16 mouse cellular contexts compared by ENCODE assay signal in genomic region chr2:44241657-44242454, GRCm38 (mm10).
DNase-seq lines count a peak whose midpoint lies in the region; ATAC-seq and TF ChIP-seq lines count a peak whose summit lies in the region.
"Had no signal": no experiment of that assay in that cellular context is flagged by ENCODE, and none has a peak within 500 bp of the region (broad histone marks: within the 10 kb centered on the region; RNA-seq: fewer than 3 reads in every experiment).

No protein-coding gene starts in this region.

- DNase-seq in lung, embryonic 14.5 days, result peak; percentile 46
- no peak for DNase-seq in lung, adult 2 months
- DNase-seq in brain, adult 2 months (ENCODE audit: low read depth, low spot score), result peak; percentile 22
- DNase-seq in midbrain, postnatal 0 days (ENCODE audit: low spot score), result peak; percentile 39
- no peak for DNase-seq in adrenal gland, postnatal 4 days (ENCODE audit: low spot score in 2 of 2)
- DNase-seq in cerebellum, adult 9-11 months, result no peak
- DNase-seq in limb, embryonic 10.5 days (ENCODE audit: low spot score), result no peak
- DNase-seq: cerebellum, postnatal 25 days; gastrocnemius, postnatal 25 days; kidney, postnatal 14 days; left cerebral cortex, postnatal 4 days; liver, embryonic 13.5 days; lung, postnatal 14 days had no signal

- ATAC-seq in lung, embryonic 14.5 days (ENCODE audit: insufficient read depth), result no peak
- ATAC-seq in hindbrain, embryonic 15.5 days (ENCODE audit: low FRiP score, low read depth), result no peak
- ATAC-seq in midbrain, postnatal 0 days (ENCODE audit: low FRiP score), result no peak
- ATAC-seq: inflammation-experienced regulatory T-cells, adult 6 months; Patski had no signal

- no peaks in the 10 kb centered on the region for H3K9me3 ChIP-seq in lung, embryonic 14.5 days (ENCODE audit: low read depth, low read length)
- H3K9me3 ChIP-seq in hindbrain, embryonic 15.5 days, result no peaks in the 10 kb centered on the region
- no peaks in the 10 kb centered on the region for H3K9me3 ChIP-seq in midbrain, postnatal 0 days (ENCODE audit: low read length)
- no peaks in the 10 kb centered on the region for H3K9me3 ChIP-seq in limb, embryonic 10.5 days (replicated peaks)
- H3K9me3 ChIP-seq: liver, embryonic 13.5 days had no signal

- TF ChIP-seq POLR2A in lung, adult 2 months (IDR thresholded peaks at IDR 0.05; ENCODE audit: borderline replicate concordance, extremely low read depth, low read depth, low read length), result no peak

- no peak for TF ChIP-seq CTCF in lung, embryonic 14.5 days (IDR thresholded peaks at IDR 0.05; ENCODE audit: low read depth)
- no peak for TF ChIP-seq CTCF in lung, adult 2 months (IDR thresholded peaks at IDR 0.05; ENCODE audit: insufficient read depth, low read length)
- TF ChIP-seq CTCF in midbrain, postnatal 0 days (IDR thresholded peaks at IDR 0.05), result peak; percentile 64

- no peak overlapping the region for H3K4me3 ChIP-seq in lung, embryonic 14.5 days (ENCODE audit: low read depth, low read length)
- H3K4me3 ChIP-seq in lung, adult 2 months (replicated peaks; ENCODE audit: extremely low read depth, low read depth, low read length), result no peak overlapping the region
- H3K4me3 ChIP-seq in hindbrain, embryonic 15.5 days, result no peak overlapping the region
- H3K4me3 ChIP-seq in midbrain, postnatal 0 days (ENCODE audit: low read depth, low read length), result no peak overlapping the region
- no peak overlapping the region for H3K4me3 ChIP-seq in limb, embryonic 10.5 days
- H3K4me3 ChIP-seq: liver, embryonic 13.5 days had no signal

- H3K27ac ChIP-seq in lung, embryonic 14.5 days (ENCODE audit: low read depth), result no peak overlapping the region
- peak overlapping the region; percentile 65; the same call in 1 of the 2 replicates for H3K27ac ChIP-seq in hindbrain, embryonic 15.5 days (replicated peaks)
- H3K27ac ChIP-seq in midbrain, postnatal 0 days (ENCODE audit: low read depth, low read length), result no peak overlapping the region
- no peak overlapping the region for H3K27ac ChIP-seq in limb, embryonic 10.5 days
- H3K27ac ChIP-seq: liver, embryonic 13.5 days had no signal

- H3K4me2 ChIP-seq in lung, embryonic 14.5 days, result no peak overlapping the region
- H3K4me2 ChIP-seq in hindbrain, embryonic 15.5 days, result no peak overlapping the region
- no peak overlapping the region for H3K4me2 ChIP-seq in midbrain, postnatal 0 days (ENCODE audit: low read depth, low read length, poor library complexity, severe bottlenecking)
- H3K4me2 ChIP-seq: liver, embryonic 13.5 days had no signal

- H3K9ac ChIP-seq in lung, embryonic 14.5 days, result no peak overlapping the region
- no peak overlapping the region for H3K9ac ChIP-seq in hindbrain, embryonic 15.5 days
- H3K9ac ChIP-seq in midbrain, postnatal 0 days (replicated peaks; ENCODE audit: low read length, poor library complexity, severe bottlenecking), result no peak overlapping the region
- H3K9ac ChIP-seq: liver, embryonic 13.5 days had no signal

- 66% methylated on average over 7 of the region's 7 CpGs for WGBS in lung, embryonic 14.5 days
- WGBS in lung, adult 2 months, result 66% methylated on average over 7 of the region's 7 CpGs
- WGBS in hindbrain, embryonic 15.5 days, result 32% methylated on average over 7 of the region's 7 CpGs
- WGBS in midbrain, postnatal 0 days, result 46% methylated on average over 7 of the region's 7 CpGs
- 89% methylated on average over 7 of the region's 7 CpGs for WGBS in limb, embryonic 10.5 days

- H3K27me3 ChIP-seq in lung, embryonic 14.5 days (ENCODE audit: insufficient read depth, low read length), result no peaks in the 10 kb centered on the region
- H3K27me3 ChIP-seq in hindbrain, embryonic 15.5 days, result no peaks in the 10 kb centered on the region
- no peaks in the 10 kb centered on the region for H3K27me3 ChIP-seq in midbrain, postnatal 0 days (ENCODE audit: insufficient read depth, low read length)
- H3K27me3 ChIP-seq in limb, embryonic 10.5 days (ENCODE audit: low read depth, poor library complexity, severe bottlenecking), result no peaks in the 10 kb centered on the region
- H3K27me3 ChIP-seq: liver, embryonic 13.5 days had no signal

- no peaks in the 10 kb centered on the region for H3K36me3 ChIP-seq in lung, embryonic 14.5 days (ENCODE audit: insufficient read depth)
- no peaks in the 10 kb centered on the region for H3K36me3 ChIP-seq in hindbrain, embryonic 15.5 days
- no peaks in the 10 kb centered on the region for H3K36me3 ChIP-seq in midbrain, postnatal 0 days (ENCODE audit: insufficient read depth, low read length)
- no peaks in the 10 kb centered on the region for H3K36me3 ChIP-seq in limb, embryonic 10.5 days
- H3K36me3 ChIP-seq: liver, embryonic 13.5 days had no signal

- no peaks in the 10 kb centered on the region for H3K4me1 ChIP-seq in lung, embryonic 14.5 days (ENCODE audit: insufficient read depth)
- no peaks in the 10 kb centered on the region for H3K4me1 ChIP-seq in lung, adult 2 months (ENCODE audit: control insufficient read depth, insufficient read depth, low read length)
- peaks cover 20% of the 10 kb centered on the region; the same call in 1 of the 2 replicates for H3K4me1 ChIP-seq in hindbrain, embryonic 15.5 days (replicated peaks)
- H3K4me1 ChIP-seq in midbrain, postnatal 0 days (ENCODE audit: insufficient read depth, low read length), result peaks cover 4% of the 10 kb centered on the region; the same call in 1 of the 2 replicates
- no peaks in the 10 kb centered on the region for H3K4me1 ChIP-seq in limb, embryonic 10.5 days
- H3K4me1 ChIP-seq: liver, embryonic 13.5 days had no signal

Comparison
In these comparisons a context has a peak if more than half of its experiments do, and no peak if none do; other contexts are left out.
1. DNase-seq: peak in lung, embryonic 14.5 days (single experiment), brain, adult 2 months (single experiment) and midbrain, postnatal 0 days (single experiment); none in lung, adult 2 months (single experiment), adrenal gland, postnatal 4 days (0 of 2), cerebellum, adult 9-11 months (single experiment) and limb, embryonic 10.5 days (single experiment).